Mouse (Mus musculus): ENCODE results near the gene Rxylt1. TPM values are rescaled to one million over a fixed set of nuclear protein-coding genes. Genes with fewer than 3 reads are reported as not detected.

Gene Rxylt1
- 28.7 TPM for polyA plus RNA-seq (2017; shearing (Covaris generic))

DNA sequence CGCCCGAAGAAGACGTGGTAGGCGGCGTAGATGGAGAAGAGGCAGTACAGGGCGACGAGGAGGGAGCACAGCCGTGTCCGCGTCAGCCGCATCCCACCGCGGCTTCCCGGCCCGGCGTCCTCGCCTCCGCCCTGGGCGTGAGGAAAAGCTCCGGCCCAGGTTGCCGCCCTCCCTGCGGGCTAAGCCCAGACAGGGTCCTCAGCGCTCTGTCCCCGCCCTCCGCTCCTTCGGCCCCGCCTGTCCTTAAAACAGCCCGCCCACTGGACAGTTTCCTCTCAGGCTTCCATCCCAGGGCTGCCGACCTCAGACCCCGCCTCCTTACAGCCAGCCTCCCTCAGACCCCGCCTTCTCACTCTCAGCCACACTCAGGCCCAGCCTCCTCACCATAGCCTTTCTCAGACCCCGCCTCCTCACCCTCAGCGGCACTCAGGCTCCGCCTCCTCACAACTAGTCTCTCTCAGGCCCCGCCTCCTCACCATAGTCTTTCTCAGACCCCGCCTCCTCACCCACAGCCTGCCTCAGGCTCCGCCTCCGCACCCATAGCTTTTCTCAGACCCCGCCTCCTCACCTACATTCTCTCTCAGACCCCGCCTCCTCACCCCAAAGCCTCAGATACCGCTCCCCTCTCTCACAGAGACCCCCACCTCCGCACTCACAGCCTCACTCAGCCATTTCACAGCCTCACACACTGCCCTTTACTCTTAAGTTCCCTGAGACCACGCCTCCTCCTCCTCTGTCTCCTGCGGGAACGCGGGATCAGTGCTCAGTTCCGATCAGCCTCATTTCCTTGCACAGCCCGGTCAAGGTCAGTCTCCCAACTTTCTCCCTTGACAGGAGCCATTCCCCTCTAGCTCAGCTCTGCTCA, at the start of gene Rxylt1:
TSS of gene Rxylt1 (minus strand) at position 392 of the 865 bp plus-strand sequence.

DNA sequence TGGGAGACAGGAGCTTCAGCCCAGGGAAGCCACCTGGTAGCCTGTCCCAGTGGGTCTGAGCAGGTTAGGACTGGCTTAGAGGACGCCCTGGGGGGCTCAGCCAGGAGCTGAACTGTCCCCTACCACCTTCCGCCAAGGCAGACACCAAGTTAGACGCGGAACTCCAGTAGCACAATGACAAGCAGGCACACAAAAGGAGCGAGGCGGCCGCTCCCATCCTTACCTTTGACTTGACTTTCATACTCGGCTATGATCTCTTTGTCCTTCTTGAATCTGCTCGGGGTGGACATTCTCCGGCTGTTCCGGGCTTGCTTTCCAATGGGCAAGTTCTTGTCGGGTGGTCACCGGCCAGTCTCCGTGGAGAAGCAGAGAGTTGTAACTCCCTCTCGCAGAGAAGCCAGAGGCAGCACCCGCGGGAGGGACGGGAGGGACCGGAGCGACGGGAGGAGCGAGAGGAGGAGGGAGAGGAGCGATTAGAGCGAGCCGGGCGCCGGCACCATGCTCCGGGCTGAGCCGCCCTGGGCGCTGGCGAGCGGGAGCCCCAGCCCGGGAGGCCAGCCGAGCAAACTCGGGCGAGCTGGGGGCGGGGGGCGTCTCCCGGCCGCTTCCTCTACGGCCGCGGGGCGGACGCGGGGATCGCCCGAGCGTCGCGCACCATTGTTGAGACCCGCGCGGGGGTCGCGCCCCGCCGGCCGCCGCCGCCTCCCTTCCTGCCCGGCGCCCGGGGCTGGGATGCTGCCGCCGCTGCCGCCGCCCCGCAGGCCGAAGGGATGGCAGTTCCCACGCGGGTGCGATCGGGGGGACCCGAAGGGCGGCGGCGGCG, 50.1 kb downstream of the Rxylt1 start, which contains the start of gene Srgap1:
TSS of gene Srgap1 (minus strand) at position 412 of the 823 bp plus-strand sequence.

Other genes with a start within 250 kb of the Rxylt1 start
- gene Srgap1, start 50.1 kb downstream of the Rxylt1 start, polyA plus RNA-seq (2017; shearing (Covaris generic)) = not detected